Mouse (Mus musculus) limb, embryonic 12.5 days (tissue): ENCODE measurements around the gene Tepp. TPM values are rescaled to one million over a fixed set of nuclear protein-coding genes. Genes with fewer than 3 reads are reported as not detected.

Source experiments
- ATAC-seq: fragments of 200-750 bp; cut with Nextera tagmentation; 2 replicates; pipeline ENCODE4 v1.8.0; 2017; ENCODE audit warnings: low read depth, moderate TSS enrichment; ENCODE audit not compliant: insufficient number of reproducible peaks, insufficient read depth, low FRiP score, low TSS enrichment
- H3K27ac ChIP-seq: fragments of 300-500 bp; sonication (generic); 2 replicates; pipeline ENCODE4 v1.5.1; 2016; ENCODE audit warnings: mild to moderate bottlenecking, moderate library complexity
- H3K27me3 ChIP-seq: fragments of 300-500 bp; sonication (generic); 2 replicates; pipeline ENCODE4 v1.6.1; 2016; ENCODE audit warnings: mild to moderate bottlenecking, moderate library complexity
- H3K36me3 ChIP-seq: fragments of 300-500 bp; sonication (generic); 2 replicates; pipeline ENCODE4 v1.6.1; 2016; ENCODE audit warnings: mild to moderate bottlenecking, moderate library complexity
- H3K4me1 ChIP-seq: fragments of 300-500 bp; sonication (generic); replicated peaks from 2 replicates; pipeline ENCODE4 v1.6.1; 2016
- H3K4me2 ChIP-seq: fragments of 300-500 bp; sonication (generic); 2 replicates; pipeline ENCODE4 v1.6.1; 2016; ENCODE audit warnings: mild to moderate bottlenecking, moderate library complexity
- H3K4me3 ChIP-seq: fragments of 300-500 bp; sonication (generic); replicated peaks from 2 replicates; pipeline ENCODE4 v1.5.1; 2016; ENCODE audit warnings: mild to moderate bottlenecking
- H3K9ac ChIP-seq: fragments of 300-500 bp; sonication (generic); replicated peaks from 2 replicates; pipeline ENCODE4 v1.6.1; 2016; ENCODE audit warnings: mild to moderate bottlenecking, moderate library complexity
- H3K9me3 ChIP-seq: fragments of 300-500 bp; sonication (generic); 2 replicates; pipeline ENCODE4 v1.6.1; 2016; ENCODE audit warnings: mild to moderate bottlenecking, moderate library complexity
- WGBS: fragments of 180-500 bp; shearing (Covaris S2); methylation state at CpG from one replicate; pipeline ENCODE4 v1.1.7; 2016; 5-methylcytosine and 5-hydroxymethylcytosine counted together
- polyA plus RNA-seq: library from polyadenylated mRNA; unstranded; fragments of >200 nt; fragmentation: Nextera tagmentation; extraction: Ambion mirVana; gene quantifications from 2 replicates; pipeline ENCODE4 v1.2.1, GENCODE M21; 2016

Tepp gene
- polyA plus RNA-seq, 1 experiment from 2014 or later, result 0.56 TPM

GRCm38 (mm10) chr8:95306431-95306830, 3.9 kb upstream of the Tepp start, which contains the start of gene Cngb1:
Gene Cngb1, minus strand, starts transcription at chr8:95306585.
- no peak within 1 kb of the TSS for H3K27ac ChIP-seq
- H3K4me3 ChIP-seq, result no peak within 1 kb of the TSS
- no peak within 1 kb of the TSS for H3K9ac ChIP-seq
- no peak within 1 kb of the TSS for H3K4me2 ChIP-seq
- no peaks in the 10 kb centered on the region for H3K36me3 ChIP-seq
- H3K9me3 ChIP-seq, result no peaks in the 10 kb centered on the region
- H3K4me1 ChIP-seq, result no peaks in the 10 kb centered on the region
- ATAC-seq, result no peak
- WGBS, result 40% methylated on average over 6 of the region's 6 CpGs
- H3K27me3 ChIP-seq, result no peaks in the 10 kb centered on the region; the same call in 1 of the 2 replicates

DNA sequence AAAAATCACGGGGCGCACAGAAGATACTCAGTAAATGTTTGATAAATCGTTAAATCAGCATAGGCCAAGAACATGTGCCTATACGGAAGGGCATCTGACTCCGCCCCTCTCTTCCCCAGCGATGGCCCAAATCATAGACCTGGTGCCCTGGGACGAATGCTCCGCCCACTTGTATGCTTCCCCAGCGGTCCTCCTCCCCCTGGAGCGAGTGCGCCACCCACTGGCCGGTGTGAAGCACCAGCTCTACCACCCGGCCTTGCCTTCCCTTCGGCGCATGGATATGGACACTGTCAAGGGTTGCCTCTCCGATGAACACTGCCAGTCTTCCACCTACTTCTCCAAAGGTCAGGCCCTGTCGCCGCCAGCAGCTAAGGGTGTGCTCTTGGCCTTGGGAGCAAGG, 2.5 kb downstream of the Tepp start:
- 70% methylated on average over 18 of the region's 18 CpGs for WGBS
- H3K36me3 ChIP-seq, result no peaks in the 10 kb centered on the region
- H3K9me3 ChIP-seq, result peaks cover 2% of the 10 kb centered on the region; the same call in 1 of the 2 replicates
- H3K9ac ChIP-seq, result no peak overlapping the region
- no peak overlapping the region for H3K27ac ChIP-seq
- H3K4me3 ChIP-seq, result no peak overlapping the region
- no peaks in the 10 kb centered on the region for H3K4me1 ChIP-seq
- no peak for ATAC-seq
- H3K27me3 ChIP-seq, result no peaks in the 10 kb centered on the region; the same call in 1 of the 2 replicates
- H3K4me2 ChIP-seq, result no peak overlapping the region

DNA sequence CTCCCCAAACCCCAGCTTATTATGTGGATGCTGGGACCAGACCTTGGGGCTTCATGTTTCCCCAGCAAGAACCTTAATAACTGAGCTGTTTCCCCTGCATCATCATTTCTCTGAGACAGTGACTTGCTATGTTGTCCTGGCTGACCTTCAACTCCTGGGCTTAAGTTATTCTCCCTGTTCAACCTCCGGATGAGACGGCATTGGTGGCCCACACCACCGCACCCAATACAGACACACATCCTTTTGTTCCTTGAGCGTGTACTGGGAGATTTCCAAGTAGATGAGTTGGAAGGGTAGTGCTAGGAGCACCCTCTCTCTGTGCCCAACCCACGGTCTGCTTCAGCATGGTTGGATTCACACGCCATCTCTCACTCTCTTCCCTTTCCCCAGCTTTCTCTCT, 3.5 kb downstream of the Tepp start:
- Histone ChIP-seq H3K9ac (no peak overlapping the region), H3K4me1 (no peaks in the 10 kb centered on the region), H3K27me3 (no peaks in the 10 kb centered on the region; the same call in 1 of the 2 replicates), H3K4me3 (no peak overlapping the region), H3K9me3 (peaks cover 9% of the 10 kb centered on the region), H3K36me3 (no peaks in the 10 kb centered on the region), H3K4me2 (no peak overlapping the region), H3K27ac (no peak overlapping the region)
- no peak for ATAC-seq
- WGBS, result 89% methylated on average over 6 of the region's 6 CpGs

- Histone ChIP-seq H3K9ac (no peak overlapping the region), H3K9me3 (peaks cover 9% of the 10 kb centered on the region), H3K4me3 (no peak overlapping the region), H3K4me1 (0 out of 2 replicates have a peak, but pooled peaks cover 2% of the 10 kb centered on the region), H3K27ac (no peak overlapping the region), H3K36me3 (no peaks in the 10 kb centered on the region), H3K27me3 (peaks cover 5% of the 10 kb centered on the region; the same call in 1 of the 2 replicates), H3K4me2 (no peak overlapping the region)
- ATAC-seq, result no peak
- 85% methylated on average over 2 of the region's 2 CpGs for WGBS
Measured at GRCm38 (mm10) chr8:95314707-95315106, 4.3 kb downstream of the Tepp start.

- Histone ChIP-seq H3K4me1 (0 out of 2 replicates have a peak, but pooled peaks cover 5% of the 10 kb centered on the region), H3K9me3 (peaks cover 9% of the 10 kb centered on the region), H3K4me3 (no peak overlapping the region), H3K9ac (no peak overlapping the region), H3K27ac (no peak overlapping the region), H3K4me2 (no peak overlapping the region), H3K27me3 (peaks cover 5% of the 10 kb centered on the region; the same call in 1 of the 2 replicates), H3K36me3 (no peaks in the 10 kb centered on the region)
- ATAC-seq, result no peak
- WGBS, result 95% methylated on average over 1 of the region's 1 CpGs
Measured at GRCm38 (mm10) chr8:95315350-95315749, 5.0 kb downstream of the Tepp start.

- peak overlapping the region; percentile 93 for H3K4me2 ChIP-seq
- WGBS, result 2% methylated on average over 41 of the region's 41 CpGs
- H3K4me3 ChIP-seq, result peak overlapping the region; percentile 41
- H3K36me3 ChIP-seq, result peaks cover 17% of the 10 kb centered on the region
- H3K27ac ChIP-seq, result no peak overlapping the region
- H3K9ac ChIP-seq, result peak overlapping the region; percentile 55
- peak; percentile 81 for ATAC-seq
- H3K4me1 ChIP-seq, result peaks cover 9% of the 10 kb centered on the region; the same call in 1 of the 2 replicates
- H3K9me3 ChIP-seq, result peaks cover 9% of the 10 kb centered on the region
- peaks cover 5% of the 10 kb centered on the region; the same call in 1 of the 2 replicates for H3K27me3 ChIP-seq
Measured at GRCm38 (mm10) chr8:95320224-95321139, 10.1 kb downstream of the Tepp start.

DNA sequence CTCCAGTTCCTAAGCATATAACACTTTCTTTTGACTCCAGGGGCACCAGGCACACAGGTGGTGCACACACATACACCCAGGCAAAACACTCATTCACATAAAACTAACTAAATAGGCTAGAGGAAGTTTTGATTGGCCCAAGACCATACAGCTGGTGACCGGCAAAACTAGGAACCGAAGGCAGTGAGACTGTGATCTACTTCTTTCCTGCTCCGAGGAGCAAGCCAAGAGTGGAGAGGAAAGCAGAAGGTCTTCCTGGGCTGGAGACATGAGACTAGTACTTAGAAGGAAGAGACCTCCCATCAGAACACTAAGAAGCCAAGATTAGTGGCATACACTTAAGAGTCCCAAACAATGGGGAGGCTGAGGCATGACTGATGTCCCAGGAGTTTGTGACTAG, 12.8 kb downstream of the Tepp start:
- Histone ChIP-seq H3K36me3 (peaks cover 43% of the 10 kb centered on the region), H3K4me1 (peaks cover 13% of the 10 kb centered on the region; the same call in 1 of the 2 replicates), H3K9me3 (peaks cover 3% of the 10 kb centered on the region), H3K4me3 (no peak overlapping the region), H3K4me2 (no peak overlapping the region), H3K27me3 (peaks cover 5% of the 10 kb centered on the region; the same call in 1 of the 2 replicates), H3K9ac (no peak overlapping the region), H3K27ac (no peak overlapping the region)
- no peak for ATAC-seq
- 71% methylated on average over 3 of the region's 3 CpGs for WGBS

GRCm38 (mm10) chr8:95324646-95325045, 14.3 kb downstream of the Tepp start:
- Histone ChIP-seq H3K9me3 (no peaks in the 10 kb centered on the region), H3K36me3 (peaks cover 58% of the 10 kb centered on the region), H3K9ac (no peak overlapping the region), H3K27ac (no peak overlapping the region), H3K4me1 (peaks cover 14% of the 10 kb centered on the region), H3K4me3 (no peak overlapping the region), H3K4me2 (no peak overlapping the region), H3K27me3 (peaks cover 1% of the 10 kb centered on the region; the same call in 1 of the 2 replicates)
- no peak for ATAC-seq
- 82% methylated on average over 5 of the region's 5 CpGs for WGBS

DNA sequence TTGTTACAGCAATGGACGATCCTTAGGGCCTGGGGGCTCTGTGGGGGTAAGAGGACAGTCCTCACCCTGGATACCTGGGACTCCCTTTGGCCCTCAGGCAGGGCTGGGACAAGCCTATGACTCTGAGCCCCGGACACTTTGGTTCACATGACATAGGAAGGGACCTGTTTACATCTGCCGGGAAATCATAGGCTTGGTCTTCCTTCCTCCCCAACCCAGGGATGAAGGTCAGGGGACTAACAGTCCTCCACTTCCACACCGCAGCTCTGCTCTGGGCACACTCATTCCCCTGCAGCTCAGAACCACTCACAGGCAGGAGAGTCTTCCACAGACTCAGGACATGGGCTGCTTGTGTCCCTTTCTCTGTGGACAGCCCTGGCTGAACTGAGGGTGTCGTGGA, 16.5 kb downstream of the Tepp start:
- peaks cover 18% of the 10 kb centered on the region for H3K4me1 ChIP-seq
- no peak overlapping the region for H3K4me2 ChIP-seq
- H3K4me3 ChIP-seq, result no peak overlapping the region
- no peaks in the 10 kb centered on the region for H3K27me3 ChIP-seq
- peaks cover 61% of the 10 kb centered on the region for H3K36me3 ChIP-seq
- H3K27ac ChIP-seq, result no peak overlapping the region
- no peaks in the 10 kb centered on the region for H3K9me3 ChIP-seq
- ATAC-seq, result no peak
- H3K9ac ChIP-seq, result no peak overlapping the region
- WGBS, result 86% methylated on average over 5 of the region's 5 CpGs

- 84% methylated on average over 46 of the region's 46 CpGs for WGBS
- no peak overlapping the region for H3K9ac ChIP-seq
- H3K4me1 ChIP-seq, result peaks cover 18% of the 10 kb centered on the region
- no peak overlapping the region for H3K4me2 ChIP-seq
- peaks cover 61% of the 10 kb centered on the region for H3K36me3 ChIP-seq
- ATAC-seq, result no peak
- no peak overlapping the region for H3K27ac ChIP-seq
- no peak overlapping the region for H3K4me3 ChIP-seq
- no peaks in the 10 kb centered on the region for H3K9me3 ChIP-seq
- H3K27me3 ChIP-seq, result no peaks in the 10 kb centered on the region
Measured at GRCm38 (mm10) chr8:95327866-95328465, 17.6 kb downstream of the Tepp start.

DNA sequence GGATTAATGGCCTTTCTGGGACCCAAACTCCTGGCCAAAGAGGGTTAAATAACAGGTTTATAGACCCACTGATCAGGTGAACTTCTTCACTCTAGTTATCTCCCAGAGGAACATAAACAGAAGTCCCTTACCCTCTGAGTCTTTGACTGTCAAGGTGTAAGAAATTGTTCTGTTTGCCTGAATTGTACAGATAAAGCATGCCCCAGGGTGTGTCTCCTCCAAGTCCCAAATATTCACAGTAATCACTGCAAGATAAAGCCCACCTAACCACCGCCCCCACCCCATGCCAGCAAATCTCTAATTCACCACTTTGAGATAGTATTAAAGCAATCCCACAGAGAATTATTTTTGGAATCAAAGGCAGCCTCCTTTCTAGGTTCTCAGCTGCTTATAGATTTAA, 20.0 kb downstream of the Tepp start:
- ATAC-seq, result no peak
- H3K36me3 ChIP-seq, result peaks cover 64% of the 10 kb centered on the region
- no peaks in the 10 kb centered on the region for H3K9me3 ChIP-seq
- whole genome bisulfite sequencing, result 88% methylated on average over 1 of the region's 1 CpGs
- peaks cover 18% of the 10 kb centered on the region for H3K4me1 ChIP-seq
- H3K4me2 ChIP-seq, result peak overlapping the region; percentile 71
- H3K27ac ChIP-seq, result no peak overlapping the region
- peak overlapping the region; percentile 92 for H3K9ac ChIP-seq
- H3K27me3 ChIP-seq, result no peaks in the 10 kb centered on the region
- H3K4me3 ChIP-seq, result peak overlapping the region; percentile 90
